Mouse (Mus musculus): ENCODE measurements at regions not wholly inside any gene's neighbourhood (a gene's known extent, or its start where the extent isn't known, plus 50 kb on each side); places are given as distances from the start of the nearest gene placed in this dataset.

DNA sequence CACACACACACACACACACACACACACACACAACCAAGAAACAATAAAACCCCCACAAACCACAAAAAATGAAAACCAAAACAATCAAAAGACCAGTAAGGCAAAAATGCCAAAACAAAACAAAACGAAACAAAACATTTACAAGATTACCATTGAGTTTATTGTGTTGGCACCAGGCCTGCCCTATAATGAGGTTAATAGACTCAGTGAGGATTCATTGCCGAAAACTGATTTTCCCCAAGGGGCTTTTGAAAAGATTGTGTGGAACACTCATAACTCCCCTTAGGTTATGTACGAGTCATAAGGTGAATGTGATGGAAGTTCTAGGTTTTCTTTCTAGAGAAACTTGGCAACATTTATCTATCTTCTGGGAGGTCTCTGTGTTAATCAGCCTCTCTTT lies 158.8 kb upstream of the Ppp2r3a start:
- TF ChIP-seq CTCF (IDR thresholded peaks at IDR 0.05; ENCODE audit: low read depth) (no peak), EP300 (IDR thresholded peaks at IDR 0.05; ENCODE audit: low read depth) (no peak)

Data from liver, embryonic 14.5 days (tissue).